Mouse (Mus musculus) bone marrow, adult 2 months (tissue): ENCODE results near the gene Npm1.

ENCODE experiments used
- CTCF ChIP-seq: fragments of 200-500 bp; IDR thresholded peaks from 2 replicates; pipeline ENCODE4 v1.5.1; 2011; ENCODE audit warnings: low read length, control low read depth; ENCODE audit not compliant: control insufficient read depth, insufficient read depth
- POLR2A ChIP-seq: fragments of 200-500 bp; IDR thresholded peaks from 2 replicates; pipeline ENCODE4 v1.6.1; 2011; ENCODE audit warnings: low read depth, mild to moderate bottlenecking, control low read depth, low read length, borderline replicate concordance; ENCODE audit not compliant: control insufficient read depth

DNA sequence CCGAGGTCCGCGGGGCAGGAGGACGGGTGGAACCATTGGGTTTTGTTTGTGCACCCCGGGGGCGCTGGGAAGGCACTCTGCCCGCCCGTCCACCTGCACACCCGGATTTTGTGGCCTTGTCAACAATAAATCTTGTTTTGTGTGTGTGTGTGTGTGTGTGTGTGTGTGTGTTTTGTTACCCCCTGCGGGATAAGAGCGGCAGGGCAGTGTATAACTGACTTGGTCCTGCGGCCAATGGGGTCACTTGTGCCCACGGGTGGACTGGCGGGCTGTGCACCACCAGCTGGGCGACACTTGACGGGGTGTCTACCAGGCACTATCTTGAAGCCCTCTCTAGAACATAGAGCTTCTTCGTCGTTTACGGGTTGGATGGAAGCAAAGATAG, 38.6 kb upstream of the Npm1 start:
- TF ChIP-seq CTCF (no peak), POLR2A (no peak)
